Mouse (Mus musculus): ENCODE measurements around the gene Thsd7b. TPM values are rescaled to one million over a fixed set of nuclear protein-coding genes. Genes with fewer than 3 reads are reported as not detected.
A peak's percentile ranks its signal among the peaks of the same experiment; 100 is the strongest.

Gene Thsd7b
- 27.6 and 32.2 TPM in 2 replicates for polyA plus RNA-seq (2015; fragmentation: Nextera tagmentation; extraction: Ambion mirVana)

DNA sequence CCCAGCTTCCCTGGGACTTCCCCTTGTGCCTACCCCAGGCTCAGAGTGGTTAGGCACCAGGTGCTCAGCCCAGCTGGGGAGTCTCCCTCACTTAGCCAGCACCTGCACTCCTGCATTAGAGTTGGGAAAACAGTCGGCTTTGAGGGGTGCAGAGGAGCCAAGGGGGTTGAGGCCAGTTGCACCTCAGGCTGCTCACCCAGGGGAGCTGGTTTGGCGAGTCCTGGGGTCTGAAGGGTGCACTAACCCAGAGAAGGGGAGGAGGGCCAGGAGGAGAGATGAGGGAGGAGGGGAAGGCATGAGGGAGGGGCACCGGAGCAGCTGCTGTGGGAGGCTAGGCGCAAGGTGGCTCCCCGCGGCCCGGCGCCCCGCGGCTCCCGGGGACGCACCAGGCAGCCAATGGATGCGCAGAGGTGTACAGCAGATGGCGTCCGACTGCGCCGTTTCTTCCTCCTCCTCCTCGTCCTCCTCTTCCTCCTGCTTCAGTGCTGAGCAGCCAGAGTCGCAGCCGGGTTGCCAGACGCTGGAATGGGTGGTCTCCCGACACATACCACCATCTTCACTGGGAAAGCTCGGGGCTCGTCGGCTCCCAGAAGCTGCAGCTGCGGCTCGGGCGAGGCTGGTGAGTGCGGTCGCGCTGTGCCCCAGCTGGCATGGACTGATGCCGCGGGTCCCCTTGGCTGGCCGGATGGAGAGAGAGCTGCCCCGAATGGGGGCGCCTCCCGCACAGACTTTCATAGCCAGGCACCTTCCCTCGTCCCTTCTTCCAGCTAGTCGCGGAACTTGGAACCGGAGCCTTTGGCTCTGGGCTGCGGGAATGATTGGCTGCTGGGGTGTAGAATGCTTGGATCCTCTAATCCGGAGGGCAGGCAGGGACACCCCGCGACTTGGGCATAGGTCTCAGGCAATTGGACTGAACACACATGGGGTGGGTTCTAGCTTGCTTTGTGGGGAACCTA, at the start of gene Thsd7b:
Thsd7b (plus strand) TSS at position 321 of the 956 bp plus-strand sequence.
- Histone ChIP-seq H3K4me3 (peak within 1 kb of the TSS; percentile 57), H3K9ac (peak within 1 kb of the TSS; percentile 81), H3K27me3 (peaks cover 11% of the 10 kb centered on the region), H3K27ac (replicated peaks) (peak within 1 kb of the TSS; percentile 77), H3K36me3 (no peaks in the 10 kb centered on the region), H3K9me3 (no peaks in the 10 kb centered on the region), H3K4me2 (peak within 1 kb of the TSS; percentile 86), H3K4me1 (replicated peaks) (peaks cover 20% of the 10 kb centered on the region)
- WGBS = under 1% methylated on average over 38 of the region's 45 CpGs
- peak; percentile 88 for ATAC-seq (ENCODE audit: low read depth)

DNA sequence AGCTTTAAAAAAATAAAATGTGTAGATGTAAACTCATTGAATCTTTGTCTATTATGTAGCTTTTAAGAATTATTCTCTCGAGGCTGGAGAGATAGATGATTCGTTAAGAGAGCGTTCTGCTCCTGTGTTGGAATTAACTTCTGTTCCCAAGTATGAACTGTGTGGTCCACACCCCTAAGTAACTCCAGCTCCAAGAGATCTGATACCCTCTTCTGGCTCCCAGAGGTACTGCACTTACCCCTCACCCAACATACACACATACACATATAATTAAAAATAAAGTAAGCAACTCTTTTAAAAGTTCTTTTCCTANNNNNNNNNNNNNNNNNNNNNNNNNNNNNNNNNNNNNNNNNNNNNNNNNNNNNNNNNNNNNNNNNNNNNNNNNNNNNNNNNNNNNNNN, 28.8 kb upstream of the Thsd7b start:
- Histone ChIP-seq H3K36me3 (no peaks in the 10 kb centered on the region), H3K27ac (replicated peaks) (no peak overlapping the region), H3K27me3 (no peaks in the 10 kb centered on the region), H3K4me3 (no peak overlapping the region), H3K4me2 (no peak overlapping the region), H3K4me1 (replicated peaks) (no peaks in the 10 kb centered on the region), H3K9ac (no peak overlapping the region), H3K9me3 (no peaks in the 10 kb centered on the region)
- no peak for ATAC-seq (ENCODE audit: low read depth)
- 66% methylated on average over 3 of the region's 3 CpGs for WGBS

DNA sequence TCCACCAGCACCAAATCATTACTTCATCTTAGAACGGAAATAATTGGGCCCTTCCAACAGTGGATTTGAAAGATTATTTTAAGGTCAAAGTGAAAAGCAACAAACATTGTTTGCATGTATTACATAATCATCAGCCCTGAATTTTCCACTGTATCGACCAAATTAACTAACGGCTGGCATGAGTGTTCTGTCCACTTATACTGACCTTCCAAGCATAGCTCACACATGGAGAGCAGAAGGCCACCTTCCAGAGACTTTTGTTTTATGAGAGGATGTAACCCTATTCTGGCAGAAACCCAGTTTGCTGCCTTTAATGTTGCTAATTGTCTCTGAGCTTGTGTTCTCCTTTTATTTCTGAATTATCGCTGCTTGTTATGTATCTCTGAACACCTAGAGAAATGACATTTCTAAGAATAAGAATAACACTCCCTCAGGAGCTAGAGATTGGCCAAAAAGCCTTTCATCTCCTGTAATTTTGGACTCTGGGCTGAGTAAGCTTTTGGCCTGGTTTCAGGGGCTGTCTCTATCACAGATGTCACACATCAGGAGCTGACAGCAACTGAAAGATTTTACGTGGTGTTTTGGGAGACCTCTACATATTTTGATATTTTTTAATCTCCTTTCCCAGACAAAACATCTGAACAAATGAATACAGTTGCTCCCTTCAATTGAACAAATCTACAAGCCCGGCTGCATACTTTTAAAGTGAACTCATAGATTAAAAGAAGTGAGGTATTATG, 22.2 kb upstream of the Thsd7b start:
- 88% methylated on average over 6 of the region's 6 CpGs for WGBS
- Histone ChIP-seq H3K4me2 (no peak overlapping the region), H3K27me3 (no peaks in the 10 kb centered on the region), H3K9ac (no peak overlapping the region), H3K4me3 (no peak overlapping the region), H3K4me1 (replicated peaks) (no peaks in the 10 kb centered on the region), H3K9me3 (no peaks in the 10 kb centered on the region), H3K36me3 (no peaks in the 10 kb centered on the region), H3K27ac (replicated peaks) (no peak overlapping the region)
- no peak for ATAC-seq (ENCODE audit: low read depth)

GRCm38 (mm10) chr1:129266684-129267083, 6.4 kb upstream of the Thsd7b start:
- H3K4me2 ChIP-seq = no peak overlapping the region
- no peaks in the 10 kb centered on the region for H3K4me1 ChIP-seq (replicated peaks)
- no peaks in the 10 kb centered on the region for H3K36me3 ChIP-seq
- H3K27me3 ChIP-seq = no peaks in the 10 kb centered on the region
- H3K27ac ChIP-seq (replicated peaks) = no peak overlapping the region
- H3K9me3 ChIP-seq = no peaks in the 10 kb centered on the region
- ATAC-seq (ENCODE audit: low read depth) = no peak
- 90% methylated on average over 3 of the region's 3 CpGs for WGBS
- no peak overlapping the region for H3K4me3 ChIP-seq
- no peak overlapping the region for H3K9ac ChIP-seq

DNA sequence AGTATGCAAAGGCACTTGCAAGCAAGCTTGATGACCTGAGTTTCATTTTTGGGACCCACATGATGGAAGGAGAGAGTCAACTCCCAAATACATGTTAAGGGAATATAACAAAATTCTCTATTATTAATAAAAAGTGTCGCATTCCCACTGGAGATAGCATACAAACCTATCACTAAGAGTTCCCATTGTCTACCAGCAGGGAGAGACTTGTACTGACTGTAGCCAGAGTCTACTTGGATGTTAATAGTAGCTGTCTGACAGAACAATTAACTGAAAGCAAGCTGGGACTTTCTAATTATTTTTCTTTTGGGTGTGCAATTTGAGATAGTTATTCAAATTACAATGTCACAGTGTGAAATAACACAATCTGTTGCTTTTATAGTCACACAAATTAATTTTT, 31.1 kb downstream of the Thsd7b start:
- no peak overlapping the region for H3K9ac ChIP-seq
- H3K4me3 ChIP-seq = no peak overlapping the region
- H3K36me3 ChIP-seq = no peaks in the 10 kb centered on the region
- H3K9me3 ChIP-seq = no peaks in the 10 kb centered on the region
- no peak overlapping the region for H3K27ac ChIP-seq (replicated peaks)
- no peaks in the 10 kb centered on the region for H3K4me1 ChIP-seq (replicated peaks)
- ATAC-seq (ENCODE audit: low read depth) = no peak
- H3K27me3 ChIP-seq = no peaks in the 10 kb centered on the region
- H3K4me2 ChIP-seq = no peak overlapping the region
- 87% methylated on average over 1 of the region's 1 CpGs for WGBS

GRCm38 (mm10) chr1:129324388-129324787, 51.3 kb downstream of the Thsd7b start:
- H3K27me3 ChIP-seq = no peaks in the 10 kb centered on the region
- H3K4me3 ChIP-seq = no peak overlapping the region
- H3K27ac ChIP-seq (replicated peaks) = peak overlapping the region; percentile 57
- ATAC-seq (ENCODE audit: low read depth) = no peak
- H3K9ac ChIP-seq = no peak overlapping the region
- H3K36me3 ChIP-seq = no peaks in the 10 kb centered on the region
- WGBS = 56% methylated on average over 6 of the region's 6 CpGs
- H3K4me2 ChIP-seq = no peak overlapping the region
- no peaks in the 10 kb centered on the region for H3K9me3 ChIP-seq
- peaks cover 11% of the 10 kb centered on the region for H3K4me1 ChIP-seq (replicated peaks)

- no peaks in the 10 kb centered on the region for H3K36me3 ChIP-seq
- H3K9me3 ChIP-seq = no peaks in the 10 kb centered on the region
- no peaks in the 10 kb centered on the region for H3K27me3 ChIP-seq
- no peak overlapping the region for H3K4me3 ChIP-seq
- H3K9ac ChIP-seq = no peak overlapping the region
- peak overlapping the region; percentile 57; the same call in 1 of the 2 replicates for H3K27ac ChIP-seq (replicated peaks)
- peaks cover 11% of the 10 kb centered on the region for H3K4me1 ChIP-seq (replicated peaks)
- ATAC-seq (ENCODE audit: low read depth) = no peak
- no peak overlapping the region for H3K4me2 ChIP-seq
- WGBS = 80% methylated on average over 2 of the region's 2 CpGs
These were observed 51.7 kb downstream of the Thsd7b start for GRCm38 (mm10) chr1:129324798-129325197.

DNA sequence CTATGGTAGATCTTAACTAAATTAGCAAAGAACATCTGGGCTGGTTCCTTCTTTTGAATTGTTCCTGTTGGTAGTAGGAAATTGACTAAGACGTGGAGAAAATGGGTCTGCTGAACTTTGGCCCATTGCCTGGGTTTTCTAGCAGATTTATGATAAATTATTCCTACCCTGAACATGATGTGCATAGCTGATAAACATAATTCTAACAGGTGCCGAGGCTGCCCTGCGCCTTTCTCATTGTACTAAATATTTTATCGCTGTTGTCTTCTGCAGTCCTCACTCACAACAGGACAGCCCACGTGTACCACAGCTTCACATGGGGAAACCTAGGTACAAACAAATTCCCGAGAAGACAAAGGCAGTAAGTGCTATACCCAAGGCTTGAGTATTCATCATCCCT, 83.5 kb downstream of the Thsd7b start:
- no peak overlapping the region for H3K9ac ChIP-seq
- H3K9me3 ChIP-seq = no peaks in the 10 kb centered on the region
- H3K27ac ChIP-seq (replicated peaks) = no peak overlapping the region
- ATAC-seq (ENCODE audit: low read depth) = no peak; the same call in 1 of the 2 replicates
- no peaks in the 10 kb centered on the region for H3K27me3 ChIP-seq
- H3K4me2 ChIP-seq = no peak overlapping the region
- H3K36me3 ChIP-seq = no peaks in the 10 kb centered on the region
- peaks cover 8% of the 10 kb centered on the region; the same call in 1 of the 2 replicates for H3K4me1 ChIP-seq (replicated peaks)
- 61% methylated on average over 6 of the region's 6 CpGs for WGBS
- H3K4me3 ChIP-seq = no peak overlapping the region

- H3K9ac ChIP-seq = no peak overlapping the region
- H3K36me3 ChIP-seq = no peaks in the 10 kb centered on the region
- no peaks in the 10 kb centered on the region for H3K9me3 ChIP-seq
- ATAC-seq (ENCODE audit: low read depth) = peak; percentile 86
- no peak overlapping the region for H3K4me2 ChIP-seq
- peaks cover 8% of the 10 kb centered on the region; the same call in 1 of the 2 replicates for H3K4me1 ChIP-seq (replicated peaks)
- no peak overlapping the region for H3K4me3 ChIP-seq
- H3K27me3 ChIP-seq = no peaks in the 10 kb centered on the region
- no peak overlapping the region for H3K27ac ChIP-seq (replicated peaks)
- 49% methylated on average over 2 of the region's 2 CpGs for WGBS
These were observed 84.3 kb downstream of the Thsd7b start for GRCm38 (mm10) chr1:129357378-129357777.

DNA sequence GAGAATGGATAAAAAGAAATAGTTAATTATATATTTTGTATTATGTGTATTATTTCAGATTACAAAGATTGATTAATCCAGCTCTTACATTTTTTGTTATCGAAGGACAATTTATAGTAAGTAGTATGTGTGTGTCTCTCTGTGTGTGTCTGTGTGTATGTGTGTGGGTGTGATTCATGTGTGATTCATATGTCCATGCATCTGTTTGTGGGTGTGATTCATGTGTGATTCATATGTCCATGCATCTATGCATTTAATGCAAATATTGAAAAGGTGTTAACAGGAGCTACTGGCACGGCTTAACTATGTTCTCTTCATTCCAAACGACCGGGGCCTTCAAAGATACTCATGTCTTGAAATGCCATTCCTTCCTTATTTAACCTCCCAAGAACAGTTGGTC, 90.3 kb downstream of the Thsd7b start:
- Histone ChIP-seq H3K4me3 (no peak overlapping the region), H3K27ac (replicated peaks) (no peak overlapping the region), H3K9ac (no peak overlapping the region), H3K4me2 (no peak overlapping the region), H3K4me1 (replicated peaks) (no peaks in the 10 kb centered on the region), H3K9me3 (no peaks in the 10 kb centered on the region), H3K27me3 (no peaks in the 10 kb centered on the region), H3K36me3 (no peaks in the 10 kb centered on the region)
- no peak for ATAC-seq (ENCODE audit: low read depth)
- WGBS = 92% methylated on average over 4 of the region's 4 CpGs

DNA sequence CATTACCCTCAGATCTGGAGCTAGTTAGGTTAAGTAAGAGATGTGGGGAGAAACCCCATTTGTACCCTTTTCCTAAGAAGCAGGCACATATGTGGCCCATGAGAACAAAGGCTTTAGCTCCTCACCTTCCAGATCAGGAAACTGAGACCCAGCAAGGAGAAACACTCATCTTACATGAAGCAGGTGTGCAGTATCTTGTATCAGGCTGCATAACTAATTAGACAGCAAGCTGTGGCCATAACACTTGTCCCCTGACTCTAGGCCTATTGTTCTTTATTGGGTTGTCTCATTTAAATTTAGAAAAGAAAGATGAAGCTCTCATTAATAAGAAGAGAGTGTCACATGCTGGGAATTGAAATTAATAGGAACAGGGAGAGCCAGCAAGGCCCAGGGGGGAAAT, 91.7 kb downstream of the Thsd7b start:
- peak; percentile 40; the same call in 1 of the 2 replicates for ATAC-seq (ENCODE audit: low read depth)
- H3K9me3 ChIP-seq = no peaks in the 10 kb centered on the region
- no peaks in the 10 kb centered on the region for H3K27me3 ChIP-seq
- H3K27ac ChIP-seq (replicated peaks) = 0 out of 2 replicates have a peak overlapping the region, but pooled peaks have one; percentile 11
- no peaks in the 10 kb centered on the region for H3K4me1 ChIP-seq (replicated peaks)
- H3K4me3 ChIP-seq = no peak overlapping the region
- H3K36me3 ChIP-seq = no peaks in the 10 kb centered on the region
- no peak overlapping the region for H3K4me2 ChIP-seq
- H3K9ac ChIP-seq = no peak overlapping the region

GRCm38 (mm10) chr1:129365590-129365989, 92.5 kb downstream of the Thsd7b start:
- no peaks in the 10 kb centered on the region for H3K27me3 ChIP-seq
- ATAC-seq (ENCODE audit: low read depth) = peak; percentile 40; the same call in 1 of the 2 replicates
- no peaks in the 10 kb centered on the region for H3K9me3 ChIP-seq
- H3K36me3 ChIP-seq = no peaks in the 10 kb centered on the region
- no peak overlapping the region for H3K4me3 ChIP-seq
- no peak overlapping the region for H3K9ac ChIP-seq
- H3K27ac ChIP-seq (replicated peaks) = no peak overlapping the region
- 37% methylated on average over 1 of the region's 1 CpGs for WGBS
- H3K4me1 ChIP-seq (replicated peaks) = no peaks in the 10 kb centered on the region
- H3K4me2 ChIP-seq = no peak overlapping the region

All from neural tube, embryonic 13.5 days (tissue).